Mouse (Mus musculus): ENCODE results near the gene Wdr19. TPM values are rescaled to one million over a fixed set of nuclear protein-coding genes. Genes with fewer than 3 reads are reported as not detected.

Gene Wdr19
- 5.7 and 6.4 TPM in 2 replicates for polyA plus RNA-seq (2012; rRNA removed)

- Histone ChIP-seq H3K4me1 (ENCODE audit: control insufficient read depth, insufficient read depth, low read length) (no peaks in the 10 kb centered on the region; the same call in 1 of the 2 replicates), H3K27me3 (replicated peaks; ENCODE audit: control insufficient read depth, insufficient read depth, low read length) (no peaks in the 10 kb centered on the region), H3K4me3 (ENCODE audit: insufficient read depth, low read depth, low read length) (peak within 1 kb of the TSS; percentile 73), H3K36me3 (ENCODE audit: control insufficient read depth, insufficient read depth, low read length) (no peaks in the 10 kb centered on the region), H3K27ac (ENCODE audit: insufficient read depth, low read depth, low read length) (peak within 1 kb of the TSS; percentile 39; the same call in 1 of the 2 replicates)
- under 1% methylated on average over 37 of the region's 37 CpGs for WGBS
- peak; percentile 100 for DNase-seq
- TF ChIP-seq CTCF (conservative IDR thresholded peaks at IDR 0.05; ENCODE audit: insufficient read depth, insufficient read length, low read depth, low read length), result no peak
- peak; percentile 34 for TF ChIP-seq POLR2A (IDR thresholded peaks at IDR 0.05; ENCODE audit: low read depth, low read length)
Observed at GRCm38 (mm10) chr5:65199346-65200128, at the start of gene Wdr19. TSS of gene Wdr19 (plus strand) at chr5:65199696.

- H3K27ac ChIP-seq (ENCODE audit: insufficient read depth, low read depth, low read length), result peak overlapping the region; percentile 93
- H3K4me1 ChIP-seq (ENCODE audit: control insufficient read depth, insufficient read depth, low read length), result peaks cover 16% of the 10 kb centered on the region
- H3K36me3 ChIP-seq (ENCODE audit: control insufficient read depth, insufficient read depth, low read length), result no peaks in the 10 kb centered on the region; the same call in 1 of the 2 replicates
- 74% methylated on average over 6 of the region's 6 CpGs for WGBS
- DNase-seq, result peak; percentile 60
- H3K4me3 ChIP-seq (ENCODE audit: insufficient read depth, low read depth, low read length), result no peak overlapping the region
- no peaks in the 10 kb centered on the region for H3K27me3 ChIP-seq (replicated peaks; ENCODE audit: control insufficient read depth, insufficient read depth, low read length)
- TF ChIP-seq CTCF (conservative IDR thresholded peaks at IDR 0.05; ENCODE audit: insufficient read depth, insufficient read length, low read depth, low read length), result no peak
- TF ChIP-seq POLR2A (IDR thresholded peaks at IDR 0.05; ENCODE audit: low read depth, low read length), result no peak
Observed at GRCm38 (mm10) chr5:65149706-65150105, 49.8 kb upstream of the Wdr19 start.

- WGBS, result 53% methylated on average over 8 of the region's 8 CpGs
- Histone ChIP-seq H3K27me3 (replicated peaks; ENCODE audit: control insufficient read depth, insufficient read depth, low read length) (no peaks in the 10 kb centered on the region), H3K4me1 (ENCODE audit: control insufficient read depth, insufficient read depth, low read length) (peaks cover 16% of the 10 kb centered on the region), H3K4me3 (ENCODE audit: insufficient read depth, low read depth, low read length) (no peak overlapping the region), H3K36me3 (ENCODE audit: control insufficient read depth, insufficient read depth, low read length) (no peaks in the 10 kb centered on the region; the same call in 1 of the 2 replicates), H3K27ac (ENCODE audit: insufficient read depth, low read depth, low read length) (peak overlapping the region; percentile 93)
- TF ChIP-seq CTCF (conservative IDR thresholded peaks at IDR 0.05; ENCODE audit: insufficient read depth, insufficient read length, low read depth, low read length) (no peak), POLR2A (IDR thresholded peaks at IDR 0.05; ENCODE audit: low read depth, low read length) (no peak)
- peak; percentile 71 for DNase-seq
Observed at GRCm38 (mm10) chr5:65150376-65150955, 49.0 kb upstream of the Wdr19 start.

- TF ChIP-seq CTCF (conservative IDR thresholded peaks at IDR 0.05; ENCODE audit: insufficient read depth, insufficient read length, low read depth, low read length) (no peak), POLR2A (IDR thresholded peaks at IDR 0.05; ENCODE audit: low read depth, low read length) (no peak)
- no peak overlapping the region for H3K4me3 ChIP-seq (ENCODE audit: insufficient read depth, low read depth, low read length)
- H3K36me3 ChIP-seq (ENCODE audit: control insufficient read depth, insufficient read depth, low read length), result no peaks in the 10 kb centered on the region; the same call in 1 of the 2 replicates
- 90% methylated on average over 3 of the region's 3 CpGs for WGBS
- peak overlapping the region; percentile 93 for H3K27ac ChIP-seq (ENCODE audit: insufficient read depth, low read depth, low read length)
- H3K27me3 ChIP-seq (replicated peaks; ENCODE audit: control insufficient read depth, insufficient read depth, low read length), result no peaks in the 10 kb centered on the region
- H3K4me1 ChIP-seq (ENCODE audit: control insufficient read depth, insufficient read depth, low read length), result peaks cover 16% of the 10 kb centered on the region
- no peak for DNase-seq
Observed at GRCm38 (mm10) chr5:65151276-65151675, 48.2 kb upstream of the Wdr19 start.

- DNase-seq, result no peak
- TF ChIP-seq CTCF (conservative IDR thresholded peaks at IDR 0.05; ENCODE audit: insufficient read depth, insufficient read length, low read depth, low read length) (no peak), POLR2A (IDR thresholded peaks at IDR 0.05; ENCODE audit: low read depth, low read length) (no peak)
- H3K4me3 ChIP-seq (ENCODE audit: insufficient read depth, low read depth, low read length), result no peak overlapping the region
- H3K4me1 ChIP-seq (ENCODE audit: control insufficient read depth, insufficient read depth, low read length), result peaks cover 16% of the 10 kb centered on the region
- 79% methylated on average over 5 of the region's 5 CpGs for WGBS
- H3K36me3 ChIP-seq (ENCODE audit: control insufficient read depth, insufficient read depth, low read length), result no peaks in the 10 kb centered on the region; the same call in 1 of the 2 replicates
- H3K27me3 ChIP-seq (replicated peaks; ENCODE audit: control insufficient read depth, insufficient read depth, low read length), result no peaks in the 10 kb centered on the region
- no peak overlapping the region for H3K27ac ChIP-seq (ENCODE audit: insufficient read depth, low read depth, low read length)
Observed at GRCm38 (mm10) chr5:65151767-65152166, 47.7 kb upstream of the Wdr19 start.

DNA sequence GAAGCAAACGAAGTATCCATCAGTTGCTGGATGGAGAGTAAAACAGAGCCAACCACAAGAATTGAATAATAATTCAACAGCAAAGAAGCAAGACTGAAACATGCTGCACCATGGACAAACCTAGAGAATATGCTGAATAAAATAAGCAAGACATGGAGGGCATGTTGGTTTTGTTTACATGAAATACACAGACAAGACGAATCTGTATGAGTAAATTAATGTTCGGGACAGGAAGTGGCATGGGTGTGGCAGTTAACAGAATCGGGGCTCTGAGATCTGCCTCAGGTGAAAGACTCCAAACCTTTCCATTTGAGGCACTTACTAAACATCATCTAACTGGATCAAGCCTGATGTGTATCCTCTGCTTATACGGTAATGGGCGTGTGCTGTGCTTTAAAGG is 45.2 kb upstream of the Wdr19 start:
- Histone ChIP-seq H3K36me3 (ENCODE audit: control insufficient read depth, insufficient read depth, low read length) (no peaks in the 10 kb centered on the region), H3K27ac (ENCODE audit: insufficient read depth, low read depth, low read length) (no peak overlapping the region), H3K4me3 (ENCODE audit: insufficient read depth, low read depth, low read length) (no peak overlapping the region), H3K4me1 (ENCODE audit: control insufficient read depth, insufficient read depth, low read length) (peaks cover 14% of the 10 kb centered on the region), H3K27me3 (replicated peaks; ENCODE audit: control insufficient read depth, insufficient read depth, low read length) (no peaks in the 10 kb centered on the region)
- no peak for DNase-seq
- 80% methylated on average over 6 of the region's 6 CpGs for WGBS
- TF ChIP-seq POLR2A (IDR thresholded peaks at IDR 0.05; ENCODE audit: low read depth, low read length) (no peak), CTCF (conservative IDR thresholded peaks at IDR 0.05; ENCODE audit: insufficient read depth, insufficient read length, low read depth, low read length) (no peak)

DNA sequence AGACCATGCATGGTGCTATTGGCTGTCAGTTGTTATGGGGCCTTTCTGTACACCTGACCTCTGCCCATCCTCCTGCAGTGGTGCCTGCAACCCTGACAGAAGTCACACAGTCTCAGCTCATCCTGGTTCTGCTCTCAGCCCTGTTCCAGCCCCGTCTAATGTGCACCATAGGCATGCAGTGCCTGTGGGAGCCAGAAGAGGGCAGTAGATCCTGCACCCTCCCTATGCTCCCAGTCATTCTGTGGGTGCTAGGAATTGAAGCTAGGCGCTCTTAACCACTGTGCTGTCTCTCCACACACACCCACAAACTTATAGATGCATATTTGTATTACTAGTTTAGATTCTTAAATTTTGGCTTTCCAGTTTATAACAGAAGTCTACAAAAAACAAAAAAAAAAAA is 42.6 kb upstream of the Wdr19 start:
- 81% methylated on average over 2 of the region's 2 CpGs for WGBS
- peak; percentile 45 for DNase-seq
- H3K27ac ChIP-seq (ENCODE audit: insufficient read depth, low read depth, low read length), result no peak overlapping the region; the same call in 1 of the 2 replicates

More for the DNA sequence above, 42.6 kb upstream of the Wdr19 start:
- H3K4me1 ChIP-seq (ENCODE audit: control insufficient read depth, insufficient read depth, low read length), result no peaks in the 10 kb centered on the region
- H3K27me3 ChIP-seq (replicated peaks; ENCODE audit: control insufficient read depth, insufficient read depth, low read length), result no peaks in the 10 kb centered on the region
- no peak for TF ChIP-seq POLR2A (IDR thresholded peaks at IDR 0.05; ENCODE audit: low read depth, low read length)
- peak; percentile 76 for TF ChIP-seq CTCF (conservative IDR thresholded peaks at IDR 0.05; ENCODE audit: insufficient read depth, insufficient read length, low read depth, low read length)
- H3K4me3 ChIP-seq (ENCODE audit: insufficient read depth, low read depth, low read length), result no peak overlapping the region
- no peaks in the 10 kb centered on the region for H3K36me3 ChIP-seq (ENCODE audit: control insufficient read depth, insufficient read depth, low read length)
